Comparison of ENCODE assay signal across 8 mouse cellular contexts in genomic region chr4:136602568-136602967, GRCm38 (mm10). TPM values are rescaled to one million over a fixed set of nuclear protein-coding genes. Genes with fewer than 3 reads are reported as not detected.
DNase-seq lines count a peak whose midpoint lies in the region; ATAC-seq lines count a peak whose summit lies in the region.

TSS of gene Kdm1a (minus strand) at chr4:136602723.

- H3K27ac ChIP-seq in brown adipose tissue, adult 24 weeks (replicated peaks; ENCODE audit: low read depth, low read length): peak within 1 kb of the TSS; percentile 65
- peak within 1 kb of the TSS; percentile 90 for H3K27ac ChIP-seq in heart, embryonic 13.5 days (replicated peaks)
- H3K27ac ChIP-seq in liver, embryonic 12.5 days: peak within 1 kb of the TSS; percentile 91
- H3K27ac ChIP-seq in stomach, embryonic 15.5 days: peak within 1 kb of the TSS; percentile 90

- no peaks in the 10 kb centered on the region for H3K27me3 ChIP-seq in heart, embryonic 13.5 days (replicated peaks)
- H3K27me3 ChIP-seq in liver, embryonic 12.5 days (replicated peaks): no peaks in the 10 kb centered on the region
- no peaks in the 10 kb centered on the region for H3K27me3 ChIP-seq in stomach, embryonic 15.5 days (replicated peaks)

- no peaks in the 10 kb centered on the region for H3K9me3 ChIP-seq in heart, embryonic 13.5 days
- H3K9me3 ChIP-seq in liver, embryonic 12.5 days (replicated peaks): no peaks in the 10 kb centered on the region
- H3K9me3 ChIP-seq in stomach, embryonic 15.5 days: no peaks in the 10 kb centered on the region

- peak within 1 kb of the TSS; percentile 88 for H3K4me3 ChIP-seq in brown adipose tissue, adult 24 weeks (ENCODE audit: insufficient read depth, low read depth, low read length)
- H3K4me3 ChIP-seq in heart, embryonic 13.5 days: peak within 1 kb of the TSS; percentile 98
- peak within 1 kb of the TSS; percentile 98 for H3K4me3 ChIP-seq in liver, embryonic 12.5 days
- H3K4me3 ChIP-seq in stomach, embryonic 15.5 days (replicated peaks): peak within 1 kb of the TSS; percentile 99

- H3K36me3 ChIP-seq in heart, embryonic 13.5 days: no peaks in the 10 kb centered on the region
- no peaks in the 10 kb centered on the region for H3K36me3 ChIP-seq in liver, embryonic 12.5 days
- H3K36me3 ChIP-seq in stomach, embryonic 15.5 days: no peaks in the 10 kb centered on the region

- DNase-seq in CD4-positive, CD25-positive, alpha-beta regulatory T cell, adult 2 months (ENCODE audit: low read depth, low spot score): peak; percentile 98
- peak; percentile 30 for DNase-seq in fat pad, adult 2 months (ENCODE audit: extremely low read depth, low read depth, low spot score)
- peak; percentile 98 for DNase-seq in kidney, postnatal 10 days
- DNase-seq in natural killer cell, adult 2 months (ENCODE audit: low spot score in 2 of 2): peak; percentile 92 to 96

- under 1% methylated on average over 36 of the region's 45 CpGs for WGBS in heart, embryonic 13.5 days
- WGBS in liver, embryonic 12.5 days (ENCODE audit: insufficient replicate concordance): under 1% methylated on average over 44 of the region's 45 CpGs
- under 1% methylated on average over 33 of the region's 45 CpGs for WGBS in stomach, embryonic 15.5 days

- H3K4me2 ChIP-seq in heart, embryonic 13.5 days: peak within 1 kb of the TSS; percentile 74
- H3K4me2 ChIP-seq in liver, embryonic 12.5 days: peak within 1 kb of the TSS; percentile 78
- H3K4me2 ChIP-seq in stomach, embryonic 15.5 days: peak within 1 kb of the TSS; percentile 60

- peak within 1 kb of the TSS; percentile 100 for H3K9ac ChIP-seq in heart, embryonic 13.5 days
- peak within 1 kb of the TSS; percentile 99 for H3K9ac ChIP-seq in liver, embryonic 12.5 days
- peak within 1 kb of the TSS; percentile 99 for H3K9ac ChIP-seq in stomach, embryonic 15.5 days

- H3K4me1 ChIP-seq in brown adipose tissue, adult 24 weeks (ENCODE audit: control insufficient read depth, insufficient read depth, insufficient read length, low read length): peaks cover 10% of the 10 kb centered on the region
- peaks cover 22% of the 10 kb centered on the region for H3K4me1 ChIP-seq in heart, embryonic 13.5 days
- peaks cover 29% of the 10 kb centered on the region for H3K4me1 ChIP-seq in liver, embryonic 12.5 days
- peaks cover 10% of the 10 kb centered on the region; the same call in 1 of the 2 replicates for H3K4me1 ChIP-seq in stomach, embryonic 15.5 days

- ATAC-seq in heart, embryonic 13.5 days (ENCODE audit: extremely low read depth, insufficient number of reproducible peaks, low FRiP score, low TSS enrichment): peak; percentile 81
- ATAC-seq in liver, embryonic 12.5 days: peak; percentile 85
- peak; percentile 85 for ATAC-seq in stomach, embryonic 15.5 days (ENCODE audit: insufficient read depth, low FRiP score, low read depth)

RNA-seq across cellular contexts. Expression of gene Kdm1a, which starts in this region (rescaled TPM):
- 12.9 TPM in 2 replicates for polyA plus RNA-seq in brown adipose tissue, adult 24 weeks (2012; ENCODE audit: insufficient read depth, insufficient read length, missing spikeins)
- polyA plus RNA-seq in heart, embryonic 13.5 days (2015; fragmentation: Nextera tagmentation; extraction: Ambion mirVana): 25.1 and 27.5 TPM in 2 replicates
- 31.3 and 31.9 TPM in 2 replicates for polyA plus RNA-seq in liver, embryonic 12.5 days (2016; fragmentation: Nextera tagmentation; extraction: Ambion mirVana)
- 32.1 and 35.5 TPM in 2 replicates for polyA plus RNA-seq in stomach, embryonic 15.5 days (2015; fragmentation: Nextera tagmentation; extraction: Ambion mirVana)

Comparison
In these comparisons a context has a peak if more than half of its experiments do, and no peak if none do; other contexts are left out.
1. Peak in every context shown above with its lines: DNase-seq, ATAC-seq, H3K4me3 ChIP-seq and H3K27ac ChIP-seq.
2. DNase-seq: peak in every context shown above with its lines; median percentile 98 in CD4-positive, CD25-positive, alpha-beta regulatory T cell, adult 2 months; 98 in kidney, postnatal 10 days; 94 in natural killer cell, adult 2 months; 30 in fat pad, adult 2 months.